Mouse (Mus musculus) lung, postnatal 14 days (tissue): Measurements from ENCODE around the gene Cym.

ENCODE experiments used
- DNase-seq: peaks from one replicate; pipeline ENCODE4 v3.0.0; 2021

Gene Cym

DNA sequence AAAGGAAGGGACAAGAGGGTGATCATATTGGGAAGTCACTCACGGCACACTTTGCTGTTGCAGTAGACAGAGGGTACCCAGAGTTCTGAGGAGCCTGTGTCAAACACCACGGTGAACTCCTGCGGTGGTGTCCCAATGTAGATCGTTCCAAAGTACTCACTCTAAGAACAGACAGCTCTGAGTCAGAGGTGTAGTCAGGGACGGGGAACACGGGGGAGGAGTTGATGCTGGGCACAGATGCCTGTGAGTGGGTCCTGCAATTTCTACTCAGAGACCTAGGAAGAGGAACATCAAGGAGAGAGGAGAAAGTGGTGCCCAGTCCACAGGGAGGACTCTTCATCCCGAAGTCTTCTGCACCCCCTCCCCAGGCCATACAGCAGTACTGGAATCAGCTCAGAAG lies 3.0 kb downstream of the Cym start:
- DNase-seq: no peak

GRCm38 (mm10) chr3:107217101-107217480 lies 4.4 kb downstream of the Cym start:
- no peak for DNase-seq

- DNase-seq: no peak
Measured at GRCm38 (mm10) chr3:107216400-107217100, 5.0 kb downstream of the Cym start.

DNA sequence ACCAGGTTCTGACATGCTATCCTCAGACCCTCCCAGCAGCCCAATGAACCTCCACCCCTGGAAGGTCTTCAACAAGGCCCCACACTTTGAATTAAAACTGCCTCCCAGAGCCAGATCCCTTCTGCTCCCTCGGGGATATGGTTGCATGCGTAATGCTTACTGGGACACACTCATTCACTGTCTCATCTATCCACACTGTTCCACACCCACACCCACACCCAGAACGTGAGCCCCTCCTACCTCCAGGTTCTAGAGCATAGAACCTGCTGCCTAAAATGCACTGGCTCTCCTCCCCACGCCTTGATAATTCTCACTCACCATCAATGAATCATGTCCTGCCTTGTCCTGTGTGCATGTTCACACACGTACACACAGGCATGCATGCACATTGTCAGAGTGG lies 6.9 kb downstream of the Cym start:
- no peak for DNase-seq

DNA sequence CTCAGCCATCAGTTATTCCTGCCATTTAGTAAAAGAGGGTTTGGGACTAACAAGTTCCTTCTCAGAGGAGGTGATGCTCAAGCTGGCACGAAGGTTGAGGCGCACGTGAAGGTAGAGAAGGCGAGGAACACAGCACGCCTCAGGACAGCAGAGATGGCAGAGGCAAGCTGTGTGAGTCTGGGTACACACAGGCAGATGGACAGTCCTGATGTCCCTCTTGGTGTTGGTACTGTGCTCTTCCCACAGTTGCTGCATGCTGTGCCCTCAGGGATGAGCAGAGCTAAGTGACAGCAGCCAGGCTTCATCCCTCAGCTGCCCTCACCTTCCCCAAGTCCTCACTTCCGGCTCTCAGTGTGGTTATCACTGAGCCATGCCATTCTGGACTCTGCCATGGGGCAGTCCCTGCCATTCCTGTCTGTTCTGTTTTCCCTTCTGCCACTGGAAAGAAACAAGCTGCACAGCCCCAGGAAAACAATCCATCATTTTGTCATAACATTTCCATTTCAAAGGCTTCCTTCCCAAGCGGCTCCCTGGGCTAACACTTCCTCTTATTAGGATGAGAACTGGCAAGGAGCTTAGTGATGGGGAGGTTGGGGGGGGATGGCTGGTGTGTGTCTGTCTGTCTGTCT lies 13.8 kb downstream of the Cym start:
- DNase-seq: peak; percentile 2

GRCm38 (mm10) chr3:107206490-107207150 lies 14.9 kb downstream of the Cym start:
- no peak for DNase-seq

GRCm38 (mm10) chr3:107205994-107206393 lies 15.5 kb downstream of the Cym start:
- peak; percentile 84 for DNase-seq

DNA sequence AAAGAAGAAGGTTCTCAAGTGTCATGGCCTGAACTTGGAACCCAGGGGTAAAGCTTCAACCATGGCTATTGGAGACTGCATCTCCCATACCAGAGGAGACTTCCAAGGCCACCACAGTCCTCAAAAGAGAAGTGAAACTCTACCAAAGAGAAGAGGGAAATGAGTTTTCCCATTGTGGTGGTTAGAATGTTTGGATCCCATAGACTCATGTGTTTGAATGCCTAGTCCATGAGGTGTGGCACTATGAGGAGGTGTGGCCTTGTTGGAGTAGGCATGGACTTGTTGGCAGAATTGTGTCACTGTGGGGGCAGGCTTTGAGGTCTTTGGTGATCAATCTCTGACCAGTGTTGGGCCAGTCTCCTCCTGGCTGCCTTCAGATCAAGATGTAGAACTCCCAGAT lies 16.4 kb downstream of the Cym start:
- no peak for DNase-seq

- DNase-seq: no peak
Measured at GRCm38 (mm10) chr3:107204413-107204812, 17.1 kb downstream of the Cym start.

GRCm38 (mm10) chr3:107201310-107202180 lies 20.0 kb downstream of the Cym start:
- DNase-seq: no peak

DNA sequence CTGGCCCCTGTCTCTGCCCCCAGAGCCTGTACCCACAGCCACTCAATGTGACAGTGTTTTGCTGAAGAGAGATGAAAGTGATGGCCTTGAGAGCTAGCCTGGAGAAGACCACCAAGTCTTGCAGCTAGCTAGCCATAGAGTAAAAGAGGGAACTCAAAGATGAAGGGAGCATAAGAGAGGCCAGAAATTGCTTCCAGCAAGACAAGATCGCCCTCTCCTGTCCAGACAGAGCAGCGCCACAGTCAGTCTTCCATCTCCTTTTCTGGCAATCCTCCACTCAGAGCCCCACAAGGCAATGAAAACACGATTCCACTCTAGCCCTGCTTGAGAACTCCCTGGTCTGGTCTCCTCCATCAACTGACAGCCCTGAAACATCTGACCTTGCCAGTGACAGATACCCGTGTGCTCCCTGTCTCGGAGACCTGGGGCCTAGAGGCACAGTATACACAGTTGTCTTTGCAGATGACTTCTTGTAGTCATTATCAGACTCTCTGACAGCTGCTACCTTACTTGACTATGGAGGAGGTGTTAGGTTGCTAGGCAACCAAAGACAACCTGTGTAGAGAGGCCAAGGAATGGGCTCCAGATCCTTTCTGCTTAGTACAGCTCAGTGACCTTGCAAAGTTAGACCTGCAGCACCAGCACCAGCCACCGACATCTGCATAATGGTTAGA lies 33.2 kb downstream of the Cym start:
- DNase-seq: peak; percentile 27

GRCm38 (mm10) chr3:107187022-107187421 lies 34.5 kb downstream of the Cym start:
- DNase-seq: no peak

- DNase-seq: no peak
Measured at GRCm38 (mm10) chr3:107185597-107185996, 35.9 kb downstream of the Cym start.

GRCm38 (mm10) chr3:107183178-107183577 lies 38.4 kb downstream of the Cym start:
- peak; percentile 15 for DNase-seq

DNA sequence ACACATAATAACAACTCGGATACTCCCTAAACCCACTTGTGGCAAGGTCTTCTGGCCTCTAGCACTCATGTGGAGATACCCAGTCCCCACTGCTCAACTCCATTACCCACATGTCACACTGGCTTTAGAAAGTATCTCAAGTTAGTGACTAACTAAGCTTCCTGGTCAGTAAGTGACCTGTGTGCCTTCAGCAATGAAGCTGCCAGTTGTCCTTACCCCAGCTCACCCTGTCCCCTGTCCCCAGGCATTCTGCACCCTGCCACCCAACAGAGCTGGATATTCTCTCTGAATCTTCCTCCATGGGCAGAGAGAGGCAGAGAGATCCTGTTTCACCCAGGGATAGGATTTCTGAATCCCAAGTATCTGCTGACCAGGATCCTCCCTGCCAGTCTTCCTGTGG lies 38.8 kb downstream of the Cym start, which contains the start of gene Kcna10:
Kcna10 (plus strand) TSS at position 301 of the 400 bp plus-strand sequence.
- no peak for DNase-seq

- no peak for DNase-seq
Measured at GRCm38 (mm10) chr3:107180860-107181259, 40.7 kb downstream of the Cym start.

GRCm38 (mm10) chr3:107176501-107176900 lies 45.0 kb downstream of the Cym start:
- DNase-seq: no peak

DNA sequence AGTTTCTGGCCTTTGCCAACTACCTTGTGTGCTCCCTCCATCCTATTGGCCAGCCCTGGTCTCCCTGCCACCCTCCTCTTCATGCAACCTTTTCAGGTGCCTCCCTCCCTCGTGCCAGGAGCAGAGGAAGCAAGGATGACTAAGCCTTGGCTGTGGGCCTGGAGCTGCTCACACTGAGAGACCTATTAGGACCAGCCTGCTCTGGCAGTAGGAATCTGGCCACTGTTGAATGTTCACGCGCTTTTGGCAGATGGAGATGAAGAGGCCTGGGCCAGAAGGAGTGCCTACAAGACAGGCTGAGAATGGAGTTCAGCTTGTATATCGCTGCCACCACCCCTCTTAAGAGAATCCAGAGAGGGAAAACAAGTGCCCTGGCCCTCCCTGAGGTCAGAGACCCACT lies 46.0 kb downstream of the Cym start:
- no peak for DNase-seq

- DNase-seq: no peak
Measured at GRCm38 (mm10) chr3:107172556-107172955, 49.0 kb downstream of the Cym start.

- DNase-seq: no peak
Measured at GRCm38 (mm10) chr3:107171964-107172363, 49.6 kb downstream of the Cym start.

DNA sequence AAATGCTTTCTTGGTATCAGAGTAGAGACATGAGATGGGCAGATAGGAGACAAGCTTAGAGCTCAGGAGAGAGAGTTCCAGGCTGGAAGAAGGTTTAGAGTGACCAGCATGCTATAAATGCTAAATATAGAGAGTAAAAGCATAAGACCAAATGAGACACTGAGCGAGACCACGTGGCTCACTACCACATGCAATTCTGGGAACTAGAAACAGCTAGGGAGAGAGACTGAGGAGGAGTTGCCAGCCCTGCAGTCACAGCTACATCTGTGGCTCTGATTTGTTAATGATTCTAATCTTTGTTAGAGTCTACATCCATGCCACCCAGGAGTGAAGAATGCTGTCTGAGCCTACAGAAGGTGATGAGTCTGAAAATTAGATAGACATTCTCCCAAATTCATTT lies 52.0 kb downstream of the Cym start:
- DNase-seq: no peak

- no peak for DNase-seq
Measured at GRCm38 (mm10) chr3:107162741-107163140, 58.8 kb downstream of the Cym start.
